Mouse (Mus musculus) midbrain, embryonic 13.5 days (tissue): ENCODE results near the gene Mybl2. TPM values are rescaled to one million over a fixed set of nuclear protein-coding genes. Genes with fewer than 3 reads are reported as not detected.
"Not testable (repeated sequence)": the region's sequence is repeated elsewhere in the genome, so short reads cannot be mapped to it uniquely, and the experiment has no call there.

Experiments
- ATAC-seq: fragments of 200-750 bp; cut with Nextera tagmentation; 2 replicates; pipeline ENCODE4 v1.8.0; 2017; ENCODE audit warnings: mild to moderate bottlenecking, moderate TSS enrichment, moderate library complexity
- H3K27ac ChIP-seq: fragments of 300-500 bp; sonication (generic); 2 replicates; pipeline ENCODE4 v1.5.1; 2015; ENCODE audit warnings: inconsistent platforms, mild to moderate bottlenecking, moderate library complexity
- H3K27me3 ChIP-seq: fragments of 300-500 bp; sonication (generic); 2 replicates; pipeline ENCODE4 v1.6.1; 2015; ENCODE audit warnings: mild to moderate bottlenecking, inconsistent platforms
- H3K36me3 ChIP-seq: fragments of 300-500 bp; sonication (generic); 2 replicates; pipeline ENCODE4 v1.6.1; 2015; ENCODE audit warnings: mild to moderate bottlenecking, inconsistent platforms
- H3K4me1 ChIP-seq: fragments of 300-500 bp; sonication (generic); replicated peaks from 2 replicates; pipeline ENCODE4 v1.6.1; 2015; ENCODE audit warnings: inconsistent platforms
- H3K4me2 ChIP-seq: fragments of 300-500 bp; sonication (generic); replicated peaks from 2 replicates; pipeline ENCODE4 v1.6.1; 2015; ENCODE audit warnings: moderate library complexity, mild to moderate bottlenecking, inconsistent platforms
- H3K4me3 ChIP-seq: fragments of 300-500 bp; sonication (generic); replicated peaks from 2 replicates; pipeline ENCODE4 v1.5.1; 2015; ENCODE audit warnings: mild to moderate bottlenecking, inconsistent platforms
- H3K9ac ChIP-seq: fragments of 300-500 bp; sonication (generic); replicated peaks from 2 replicates; pipeline ENCODE4 v1.6.1; 2015; ENCODE audit warnings: mild to moderate bottlenecking, inconsistent platforms
- H3K9me3 ChIP-seq: fragments of 300-500 bp; sonication (generic); 2 replicates; pipeline ENCODE4 v1.6.1; 2016; ENCODE audit warnings: mild to moderate bottlenecking, inconsistent platforms
- whole genome bisulfite sequencing: fragments of 180-500 bp; shearing (Covaris S2); methylation state at CpG from one replicate; pipeline ENCODE4 v1.1.7; 2015; 5-methylcytosine and 5-hydroxymethylcytosine counted together
- polyA plus RNA-seq: library from polyadenylated mRNA; unstranded; fragments of >200 nt; fragmentation: Nextera tagmentation; extraction: Ambion mirVana; gene quantifications from 2 replicates; pipeline ENCODE4 v1.2.1, GENCODE M21; 2015

Mybl2 gene
- polyA plus RNA-seq, 1 experiment from 2014 or later = 10.8 TPM

- H3K27ac ChIP-seq = no peak overlapping the region
- peaks cover 3% of the 10 kb centered on the region; the same call in 1 of the 2 replicates for H3K36me3 ChIP-seq
- no peaks in the 10 kb centered on the region for H3K9me3 ChIP-seq
- peak; percentile 51; the same call in 1 of the 2 replicates for ATAC-seq
- H3K4me3 ChIP-seq = peak overlapping the region; percentile 55
- peaks cover 23% of the 10 kb centered on the region for H3K4me1 ChIP-seq
- WGBS = under 1% methylated on average over 24 of the region's 38 CpGs
- peak overlapping the region; percentile 98 for H3K4me2 ChIP-seq
- peak overlapping the region; percentile 66 for H3K9ac ChIP-seq
- 0 out of 2 replicates have a peak, but pooled peaks cover 5% of the 10 kb centered on the region for H3K27me3 ChIP-seq
Observed at GRCm38 (mm10) chr2:163054891-163055494, 506 bp downstream of the Mybl2 start.

- Histone ChIP-seq H3K27ac (no peak overlapping the region), H3K9ac (peak overlapping the region; percentile 66; the same call in 1 of the 2 replicates), H3K4me1 (peaks cover 23% of the 10 kb centered on the region), H3K9me3 (no peaks in the 10 kb centered on the region), H3K4me3 (peak overlapping the region; percentile 55), H3K27me3 (0 out of 2 replicates have a peak, but pooled peaks cover 5% of the 10 kb centered on the region), H3K4me2 (peak overlapping the region; percentile 98), H3K36me3 (no peaks in the 10 kb centered on the region)
- no peak for ATAC-seq
- 29% methylated on average over 5 of the region's 5 CpGs for WGBS
Observed at GRCm38 (mm10) chr2:163055715-163056114, 1.2 kb downstream of the Mybl2 start.

GRCm38 (mm10) chr2:163056584-163056983 lies 2.1 kb downstream of the Mybl2 start:
- no peak for ATAC-seq
- H3K4me3 ChIP-seq = no peak overlapping the region
- no peak overlapping the region for H3K4me2 ChIP-seq
- no peak overlapping the region for H3K27ac ChIP-seq
- no peak overlapping the region for H3K9ac ChIP-seq
- no peaks in the 10 kb centered on the region for H3K9me3 ChIP-seq
- H3K4me1 ChIP-seq = peaks cover 23% of the 10 kb centered on the region
- WGBS = 86% methylated on average over 9 of the region's 9 CpGs
- H3K27me3 ChIP-seq = 0 out of 2 replicates have a peak, but pooled peaks cover 5% of the 10 kb centered on the region
- no peaks in the 10 kb centered on the region for H3K36me3 ChIP-seq

GRCm38 (mm10) chr2:163058981-163059380 lies 4.5 kb downstream of the Mybl2 start:
- WGBS = 96% methylated on average over 7 of the region's 7 CpGs
- not testable (repeated sequence) for H3K9me3 ChIP-seq, H3K27me3 ChIP-seq, H3K36me3 ChIP-seq, H3K9ac ChIP-seq, H3K4me3 ChIP-seq, H3K27ac ChIP-seq, ATAC-seq, H3K4me2 ChIP-seq
- H3K4me1 ChIP-seq = peaks cover 18% of the 10 kb centered on the region

- peaks cover 8% of the 10 kb centered on the region for H3K36me3 ChIP-seq
- no peak overlapping the region for H3K27ac ChIP-seq
- WGBS = 84% methylated on average over 6 of the region's 6 CpGs
- H3K4me1 ChIP-seq = peaks cover 6% of the 10 kb centered on the region
- ATAC-seq = no peak
- no peak overlapping the region for H3K9ac ChIP-seq
- no peaks in the 10 kb centered on the region for H3K27me3 ChIP-seq
- no peaks in the 10 kb centered on the region for H3K9me3 ChIP-seq
- H3K4me3 ChIP-seq = no peak overlapping the region
- no peak overlapping the region for H3K4me2 ChIP-seq
Observed at GRCm38 (mm10) chr2:163060630-163061029, 6.1 kb downstream of the Mybl2 start.

- H3K36me3 ChIP-seq = peaks cover 13% of the 10 kb centered on the region
- no peaks in the 10 kb centered on the region for H3K27me3 ChIP-seq
- no peaks in the 10 kb centered on the region for H3K9me3 ChIP-seq
- 90% methylated on average over 8 of the region's 8 CpGs for WGBS
- no peak overlapping the region for H3K27ac ChIP-seq
- H3K4me1 ChIP-seq = no peaks in the 10 kb centered on the region
- no peak overlapping the region for H3K4me2 ChIP-seq
- ATAC-seq = no peak
- H3K4me3 ChIP-seq = no peak overlapping the region
- H3K9ac ChIP-seq = no peak overlapping the region
Observed at GRCm38 (mm10) chr2:163061203-163062118, 7.0 kb downstream of the Mybl2 start.

- Histone ChIP-seq H3K9ac (no peak overlapping the region), H3K4me2 (no peak overlapping the region), H3K4me3 (no peak overlapping the region), H3K4me1 (no peaks in the 10 kb centered on the region), H3K27me3 (no peaks in the 10 kb centered on the region), H3K9me3 (no peaks in the 10 kb centered on the region), H3K36me3 (peaks cover 13% of the 10 kb centered on the region), H3K27ac (no peak overlapping the region)
- WGBS = 79% methylated on average over 6 of the region's 6 CpGs
- no peak for ATAC-seq
Observed at GRCm38 (mm10) chr2:163062119-163062508, 7.6 kb downstream of the Mybl2 start.

GRCm38 (mm10) chr2:163066326-163066725 lies 11.8 kb downstream of the Mybl2 start:
- 87% methylated on average over 6 of the region's 6 CpGs for WGBS
- Histone ChIP-seq H3K27me3 (no peaks in the 10 kb centered on the region), H3K4me1 (no peaks in the 10 kb centered on the region), H3K9me3 (no peaks in the 10 kb centered on the region), H3K27ac (no peak overlapping the region), H3K9ac (no peak overlapping the region), H3K36me3 (peaks cover 19% of the 10 kb centered on the region), H3K4me2 (no peak overlapping the region), H3K4me3 (no peak overlapping the region)
- no peak for ATAC-seq

GRCm38 (mm10) chr2:163067233-163067632 lies 12.7 kb downstream of the Mybl2 start:
- Histone ChIP-seq H3K9me3 (no peaks in the 10 kb centered on the region), H3K4me2 (no peak overlapping the region), H3K4me3 (no peak overlapping the region), H3K27ac (no peak overlapping the region), H3K4me1 (no peaks in the 10 kb centered on the region), H3K36me3 (peaks cover 19% of the 10 kb centered on the region), H3K27me3 (no peaks in the 10 kb centered on the region), H3K9ac (no peak overlapping the region)
- no peak for ATAC-seq
- 97% methylated on average over 1 of the region's 1 CpGs for WGBS

GRCm38 (mm10) chr2:163070213-163070612 lies 15.7 kb downstream of the Mybl2 start:
- no peaks in the 10 kb centered on the region for H3K4me1 ChIP-seq
- peaks cover 26% of the 10 kb centered on the region for H3K36me3 ChIP-seq
- H3K4me2 ChIP-seq = no peak overlapping the region
- 86% methylated on average over 3 of the region's 3 CpGs for WGBS
- ATAC-seq = no peak
- H3K9me3 ChIP-seq = no peaks in the 10 kb centered on the region
- no peaks in the 10 kb centered on the region for H3K27me3 ChIP-seq
- H3K27ac ChIP-seq = no peak overlapping the region
- no peak overlapping the region for H3K9ac ChIP-seq
- no peak overlapping the region for H3K4me3 ChIP-seq

GRCm38 (mm10) chr2:163071590-163071989 lies 17.1 kb downstream of the Mybl2 start:
- Histone ChIP-seq H3K4me3 (no peak overlapping the region), H3K27ac (no peak overlapping the region), H3K36me3 (peaks cover 21% of the 10 kb centered on the region), H3K9ac (no peak overlapping the region), H3K4me2 (no peak overlapping the region), H3K9me3 (no peaks in the 10 kb centered on the region), H3K27me3 (no peaks in the 10 kb centered on the region), H3K4me1 (no peaks in the 10 kb centered on the region)
- ATAC-seq = no peak
- WGBS = 94% methylated on average over 3 of the region's 3 CpGs

GRCm38 (mm10) chr2:163073023-163073757 lies 18.7 kb downstream of the Mybl2 start:
- Histone ChIP-seq H3K27me3 (no peaks in the 10 kb centered on the region), H3K4me2 (no peak overlapping the region), H3K36me3 (peaks cover 22% of the 10 kb centered on the region), H3K9ac (no peak overlapping the region), H3K27ac (no peak overlapping the region), H3K4me3 (no peak overlapping the region), H3K9me3 (no peaks in the 10 kb centered on the region), H3K4me1 (no peaks in the 10 kb centered on the region)
- WGBS = 93% methylated on average over 9 of the region's 9 CpGs
- no peak for ATAC-seq
